Mouse (Mus musculus) liver, embryonic 15.5 days (tissue): Measurements from ENCODE around the gene Rhou. TPM values are rescaled to one million over a fixed set of nuclear protein-coding genes. Genes with fewer than 3 reads are reported as not detected.
"Not testable (repeated sequence)": the region's sequence is repeated elsewhere in the genome, so short reads cannot be mapped to it uniquely, and the experiment has no call there.

Experiments used
- ATAC-seq: fragments of 200-750 bp; cut with Nextera tagmentation; 2 replicates; pipeline ENCODE4 v1.8.0; 2017; ENCODE audit warnings: moderate number of reproducible peaks, mild to moderate bottlenecking, moderate library complexity; ENCODE audit not compliant: insufficient read depth
- H3K27ac ChIP-seq: fragments of 300-500 bp; sonication (generic); replicated peaks from 2 replicates; pipeline ENCODE4 v1.5.1; 2015; ENCODE audit warnings: mild to moderate bottlenecking, inconsistent platforms
- H3K27me3 ChIP-seq: fragments of 300-500 bp; sonication (generic); 2 replicates; pipeline ENCODE4 v1.6.1; 2015; ENCODE audit warnings: mild to moderate bottlenecking, inconsistent platforms
- H3K36me3 ChIP-seq: fragments of 300-500 bp; sonication (generic); replicated peaks from 2 replicates; pipeline ENCODE4 v1.6.1; 2015; ENCODE audit warnings: moderate library complexity, mild to moderate bottlenecking, inconsistent platforms
- H3K4me1 ChIP-seq: fragments of 300-500 bp; sonication (generic); replicated peaks from 2 replicates; pipeline ENCODE4 v1.6.1; 2015; ENCODE audit warnings: inconsistent platforms
- H3K4me2 ChIP-seq: fragments of 300-500 bp; sonication (generic); 2 replicates; pipeline ENCODE4 v1.6.1; 2015; ENCODE audit warnings: moderate library complexity, mild to moderate bottlenecking, inconsistent platforms
- H3K4me3 ChIP-seq: fragments of 300-500 bp; sonication (generic); replicated peaks from 2 replicates; pipeline ENCODE4 v1.5.1; 2015; ENCODE audit warnings: mild to moderate bottlenecking, inconsistent platforms
- H3K9ac ChIP-seq: fragments of 300-500 bp; sonication (generic); 2 replicates; pipeline ENCODE4 v1.6.1; 2015; ENCODE audit warnings: moderate library complexity, mild to moderate bottlenecking, inconsistent platforms
- H3K9me3 ChIP-seq: fragments of 300-500 bp; sonication (generic); replicated peaks from 2 replicates; pipeline ENCODE4 v1.6.1; 2016; ENCODE audit warnings: inconsistent platforms
- WGBS: fragments of 180-500 bp; shearing (Covaris S2); methylation state at CpG from one replicate; pipeline ENCODE4 v1.1.7; 2015; ENCODE audit warnings: mixed read lengths; ENCODE audit not compliant: insufficient replicate concordance; 5-methylcytosine and 5-hydroxymethylcytosine counted together
- polyA plus RNA-seq: library from polyadenylated mRNA; unstranded; fragments of >200 nt; fragmentation: Nextera tagmentation; extraction: Ambion mirVana; gene quantifications from 2 replicates; pipeline ENCODE4 v1.2.1, GENCODE M21; 2015

Gene Rhou
- 1.7 TPM in 2 replicates for polyA plus RNA-seq

DNA sequence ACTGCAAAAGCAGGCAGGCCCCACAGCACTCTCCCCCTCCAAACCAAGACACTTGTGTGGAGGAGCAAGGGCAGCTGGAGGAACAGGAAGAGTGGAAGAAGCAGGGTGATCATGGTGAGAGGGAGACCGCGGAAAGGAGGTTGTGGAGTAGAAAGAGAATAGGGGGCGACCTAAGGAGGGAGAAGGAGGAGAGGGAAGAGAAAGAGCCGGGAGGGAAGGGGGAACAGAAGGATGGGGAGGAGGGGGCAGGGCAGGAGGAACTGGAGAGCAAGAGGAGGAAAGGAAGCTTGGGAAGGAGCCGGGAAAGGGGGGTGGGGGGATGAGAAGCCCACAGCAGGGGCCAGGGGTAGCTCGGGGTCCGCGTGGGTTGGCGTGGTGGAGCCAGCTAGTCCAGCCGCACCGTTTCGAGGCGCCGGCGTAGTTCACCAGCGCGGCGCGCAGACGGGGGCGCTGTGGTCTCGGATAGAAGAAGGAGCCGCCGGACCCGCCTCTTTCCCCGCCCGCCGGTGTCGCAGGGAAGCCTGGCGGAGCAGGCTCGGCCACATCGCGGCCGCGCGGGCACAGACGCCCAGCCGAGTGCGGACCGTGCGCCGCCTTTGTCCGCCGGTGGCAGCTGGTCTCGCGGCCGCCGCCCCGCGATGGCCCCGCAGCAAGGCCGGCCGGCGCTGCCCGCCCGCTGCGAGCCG is at the start of gene Rhou:
TSS of gene Rhou (plus strand) at position 622 of the 686 bp plus-strand sequence.
- WGBS = under 1% methylated on average over 58 of the region's 58 CpGs
- Histone ChIP-seq H3K27ac (peak within 1 kb of the TSS; percentile 62), H3K27me3 (peaks cover 61% of the 10 kb centered on the region), H3K9me3 (no peaks in the 10 kb centered on the region), H3K36me3 (no peaks in the 10 kb centered on the region), H3K4me2 (peak within 1 kb of the TSS; percentile 59), H3K4me1 (peaks cover 11% of the 10 kb centered on the region; the same call in 1 of the 2 replicates), H3K4me3 (peak within 1 kb of the TSS; percentile 62), H3K9ac (peak within 1 kb of the TSS; percentile 50)
- ATAC-seq = peak; percentile 70

DNA sequence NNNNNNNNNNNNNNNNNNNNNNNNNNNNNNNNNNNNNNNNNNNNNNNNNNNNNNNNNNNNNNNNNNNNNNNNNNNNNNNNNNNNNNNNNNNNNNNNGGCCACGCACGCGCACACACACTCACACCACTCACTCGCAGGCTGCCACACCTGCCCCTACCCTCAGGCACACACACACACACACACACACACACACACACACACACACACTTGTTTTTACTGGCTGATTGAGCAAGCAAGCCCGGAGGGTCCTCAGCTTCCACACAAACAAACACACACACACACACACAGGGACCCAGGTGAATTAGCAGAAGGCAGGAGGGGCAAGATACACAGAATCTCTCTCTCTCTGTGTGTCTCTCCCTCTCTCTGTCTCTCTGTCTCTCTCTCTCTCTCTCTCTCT is 41.1 kb upstream of the Rhou start:
- H3K4me2 ChIP-seq, H3K4me1 ChIP-seq, H3K9ac ChIP-seq, H3K27ac ChIP-seq, H3K36me3 ChIP-seq, H3K9me3 ChIP-seq, H3K4me3 ChIP-seq, ATAC-seq, H3K27me3 ChIP-seq: not testable (repeated sequence)
- 54% methylated on average over 2 of the region's 5 CpGs for WGBS

DNA sequence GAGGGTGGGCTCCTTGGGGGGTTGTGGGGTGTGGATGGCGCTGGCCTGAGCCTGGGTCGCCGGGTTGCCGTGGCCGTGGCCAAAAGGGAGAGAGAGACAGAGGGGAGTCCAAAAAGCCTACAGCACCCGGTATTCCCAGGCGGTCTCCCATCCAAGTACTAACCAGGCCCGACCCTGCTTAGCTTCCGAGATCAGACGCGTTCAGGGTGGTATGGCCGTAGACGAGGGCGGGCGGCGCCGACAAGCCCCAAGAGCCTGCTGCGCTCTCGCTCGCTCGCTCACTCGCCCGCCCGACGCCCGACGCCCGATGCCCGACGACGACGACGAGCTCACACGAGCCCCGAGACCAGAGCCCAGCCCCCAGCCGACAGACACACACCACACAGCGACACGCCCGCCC is 30.2 kb upstream of the Rhou start:
- no CpG with 5 or more reads among the region's 39 CpGs for WGBS
- not testable (repeated sequence) for H3K27ac ChIP-seq, H3K36me3 ChIP-seq, H3K9ac ChIP-seq, H3K4me1 ChIP-seq, H3K9me3 ChIP-seq, H3K4me2 ChIP-seq, H3K4me3 ChIP-seq, ATAC-seq
- H3K27me3 ChIP-seq = peaks cover 45% of the 10 kb centered on the region

DNA sequence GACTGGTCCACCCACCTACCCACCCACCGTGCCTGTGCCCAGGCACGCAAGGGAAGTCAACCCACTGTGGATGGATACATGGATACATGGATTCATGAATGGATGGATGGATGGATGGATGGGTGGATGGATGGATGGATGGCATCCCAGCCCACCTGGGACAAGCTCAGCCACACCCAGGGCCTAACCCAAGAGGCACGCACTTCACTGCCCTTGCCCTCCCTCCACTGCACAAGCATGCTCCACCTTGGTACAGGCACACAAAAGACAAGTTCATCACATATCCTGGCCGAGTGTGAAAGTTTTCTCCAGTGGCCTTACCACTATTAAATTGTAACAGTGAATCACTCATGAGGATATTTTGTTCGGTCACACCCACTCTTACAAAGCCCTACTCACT is 29.5 kb upstream of the Rhou start:
- WGBS = 54% methylated on average over 5 of the region's 5 CpGs
- no peak overlapping the region for H3K9ac ChIP-seq
- H3K27me3 ChIP-seq = peaks cover 49% of the 10 kb centered on the region
- H3K27ac ChIP-seq = no peak overlapping the region
- H3K36me3 ChIP-seq = no peaks in the 10 kb centered on the region
- no peak for ATAC-seq
- no peaks in the 10 kb centered on the region for H3K9me3 ChIP-seq
- no peak overlapping the region for H3K4me3 ChIP-seq
- H3K4me2 ChIP-seq = no peak overlapping the region
- H3K4me1 ChIP-seq = peaks cover 9% of the 10 kb centered on the region

DNA sequence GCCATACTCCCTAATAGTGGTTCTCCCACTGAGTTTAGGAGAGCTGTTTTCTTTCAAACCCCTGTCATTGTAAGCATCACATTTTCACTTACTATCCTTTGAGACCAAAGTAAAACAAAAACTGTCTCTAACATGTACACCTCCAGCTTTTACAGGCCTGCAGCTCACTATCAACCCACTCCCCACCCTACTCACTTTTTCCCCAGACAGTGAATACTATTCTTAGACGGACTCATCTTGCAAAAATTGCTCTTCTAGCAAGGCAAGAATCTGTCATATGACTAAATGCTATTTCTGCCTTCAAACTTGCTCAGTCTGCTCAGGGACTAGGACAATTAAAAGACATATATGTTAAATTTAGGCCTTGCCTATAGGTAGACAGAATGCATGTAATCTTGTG is 29.0 kb upstream of the Rhou start:
- WGBS = 35% methylated on average over 1 of the region's 1 CpGs
- no peaks in the 10 kb centered on the region for H3K9me3 ChIP-seq
- H3K4me3 ChIP-seq = no peak overlapping the region
- H3K9ac ChIP-seq = no peak overlapping the region
- no peak for ATAC-seq
- no peaks in the 10 kb centered on the region for H3K36me3 ChIP-seq
- H3K27ac ChIP-seq = no peak overlapping the region
- H3K4me1 ChIP-seq = peaks cover 10% of the 10 kb centered on the region
- H3K27me3 ChIP-seq = peaks cover 53% of the 10 kb centered on the region
- no peak overlapping the region for H3K4me2 ChIP-seq

DNA sequence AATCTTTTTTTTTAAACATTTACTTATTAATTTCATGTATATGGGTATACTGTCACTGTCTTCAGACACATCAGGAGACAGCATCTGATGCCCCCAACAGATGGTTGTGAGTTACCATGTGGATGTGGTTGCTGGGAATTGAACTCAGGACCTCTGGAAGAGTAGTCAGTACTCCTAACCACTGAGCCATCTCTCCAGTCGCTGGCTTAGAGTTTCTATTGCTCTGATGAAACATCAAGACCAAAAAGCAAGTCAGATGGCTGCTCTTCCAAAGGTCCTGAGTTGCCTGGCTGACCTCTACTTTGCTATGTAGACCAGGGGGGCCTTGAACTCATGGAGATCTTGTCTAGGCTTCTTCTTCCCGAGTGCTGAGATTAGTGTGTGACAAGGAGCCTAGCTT is 28.0 kb upstream of the Rhou start:
- Histone ChIP-seq H3K27me3 (peaks cover 62% of the 10 kb centered on the region), H3K36me3 (no peaks in the 10 kb centered on the region), H3K4me1 (peaks cover 10% of the 10 kb centered on the region), H3K4me2 (no peak overlapping the region), H3K4me3 (no peak overlapping the region), H3K9ac (no peak overlapping the region), H3K9me3 (no peaks in the 10 kb centered on the region), H3K27ac (no peak overlapping the region)
- no peak for ATAC-seq
- WGBS = 23% methylated on average over 2 of the region's 2 CpGs

DNA sequence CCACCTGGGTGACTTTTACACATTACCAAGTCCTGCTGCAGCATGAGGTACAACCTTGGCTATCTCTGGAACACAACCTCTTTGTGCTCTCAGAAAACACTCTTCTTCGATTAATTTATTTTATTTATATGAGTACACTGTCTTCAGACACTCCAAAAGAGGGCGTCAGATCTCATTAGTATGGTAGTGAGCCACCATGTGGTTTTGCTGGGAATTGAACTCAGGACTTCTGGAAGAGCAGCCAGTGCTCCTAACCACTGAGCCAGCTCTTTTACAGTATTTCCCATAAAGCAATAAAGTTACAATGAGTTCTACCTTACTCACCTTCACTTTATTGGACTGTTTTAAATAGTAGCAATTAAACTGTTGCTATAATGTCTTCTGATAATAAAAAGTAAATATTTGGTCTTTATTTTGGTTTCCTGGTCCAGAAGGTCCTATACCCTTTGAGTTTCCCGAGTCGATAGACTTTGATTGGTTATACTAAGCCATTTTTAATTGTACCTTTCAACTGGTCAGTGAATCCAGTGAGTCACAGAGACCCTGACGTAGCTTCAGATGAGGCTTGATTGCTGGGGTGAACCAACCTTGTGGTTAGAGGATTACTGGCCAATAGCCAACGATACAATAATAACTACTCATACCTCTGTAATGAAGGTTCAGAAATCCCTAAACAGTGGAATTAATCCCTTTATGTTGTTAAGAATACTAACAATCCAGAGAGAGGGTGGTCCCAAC is 26.1 kb upstream of the Rhou start:
- ATAC-seq = no peak
- H3K27ac ChIP-seq = no peak overlapping the region
- peaks cover 10% of the 10 kb centered on the region for H3K4me1 ChIP-seq
- no peak overlapping the region for H3K4me2 ChIP-seq
- WGBS = 46% methylated on average over 6 of the region's 6 CpGs
- H3K27me3 ChIP-seq = peaks cover 70% of the 10 kb centered on the region
- H3K36me3 ChIP-seq = no peaks in the 10 kb centered on the region
- no peak overlapping the region for H3K4me3 ChIP-seq
- no peaks in the 10 kb centered on the region for H3K9me3 ChIP-seq
- no peak overlapping the region for H3K9ac ChIP-seq

DNA sequence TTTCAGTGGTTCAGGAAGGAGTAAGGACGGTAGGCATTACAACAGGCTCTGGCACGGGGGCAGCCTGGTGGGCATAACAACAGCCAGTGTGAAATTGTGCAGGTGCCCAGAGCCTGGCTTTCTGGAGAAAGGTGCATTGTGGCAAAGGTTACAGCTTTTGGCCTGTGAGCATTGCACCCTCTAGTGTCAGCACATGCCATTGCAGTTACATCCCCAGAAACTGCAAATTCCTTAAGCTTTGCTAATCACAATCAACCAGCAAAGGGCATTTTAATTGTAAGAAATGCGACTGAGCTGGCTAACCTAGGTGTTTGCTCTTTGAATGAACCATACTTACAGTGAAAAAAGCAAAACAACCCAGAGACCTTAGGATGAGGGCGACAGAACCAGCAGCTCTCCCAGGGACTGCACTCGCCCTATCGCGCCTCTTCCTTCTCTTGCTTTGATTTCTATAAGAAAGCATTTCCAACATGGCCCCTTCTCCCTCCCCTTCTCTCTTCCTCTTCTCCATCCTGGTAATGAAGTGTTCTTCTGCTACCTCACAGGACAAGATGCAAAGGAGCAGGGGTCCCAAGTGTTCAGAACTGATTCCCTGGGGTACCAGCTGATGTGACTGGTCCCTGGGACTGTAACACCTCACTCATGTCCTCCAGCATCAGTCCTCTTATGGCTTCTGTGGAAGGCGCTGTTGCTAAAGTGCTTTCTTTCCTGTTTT is 25.3 kb upstream of the Rhou start:
- Histone ChIP-seq H3K4me2 (peak overlapping the region; percentile 56), H3K27me3 (peaks cover 70% of the 10 kb centered on the region), H3K27ac (no peak overlapping the region), H3K36me3 (no peaks in the 10 kb centered on the region), H3K4me1 (peaks cover 10% of the 10 kb centered on the region), H3K9ac (no peak overlapping the region), H3K9me3 (no peaks in the 10 kb centered on the region), H3K4me3 (peak overlapping the region; percentile 6)
- WGBS = 2% methylated on average over 8 of the region's 8 CpGs
- no peak for ATAC-seq

DNA sequence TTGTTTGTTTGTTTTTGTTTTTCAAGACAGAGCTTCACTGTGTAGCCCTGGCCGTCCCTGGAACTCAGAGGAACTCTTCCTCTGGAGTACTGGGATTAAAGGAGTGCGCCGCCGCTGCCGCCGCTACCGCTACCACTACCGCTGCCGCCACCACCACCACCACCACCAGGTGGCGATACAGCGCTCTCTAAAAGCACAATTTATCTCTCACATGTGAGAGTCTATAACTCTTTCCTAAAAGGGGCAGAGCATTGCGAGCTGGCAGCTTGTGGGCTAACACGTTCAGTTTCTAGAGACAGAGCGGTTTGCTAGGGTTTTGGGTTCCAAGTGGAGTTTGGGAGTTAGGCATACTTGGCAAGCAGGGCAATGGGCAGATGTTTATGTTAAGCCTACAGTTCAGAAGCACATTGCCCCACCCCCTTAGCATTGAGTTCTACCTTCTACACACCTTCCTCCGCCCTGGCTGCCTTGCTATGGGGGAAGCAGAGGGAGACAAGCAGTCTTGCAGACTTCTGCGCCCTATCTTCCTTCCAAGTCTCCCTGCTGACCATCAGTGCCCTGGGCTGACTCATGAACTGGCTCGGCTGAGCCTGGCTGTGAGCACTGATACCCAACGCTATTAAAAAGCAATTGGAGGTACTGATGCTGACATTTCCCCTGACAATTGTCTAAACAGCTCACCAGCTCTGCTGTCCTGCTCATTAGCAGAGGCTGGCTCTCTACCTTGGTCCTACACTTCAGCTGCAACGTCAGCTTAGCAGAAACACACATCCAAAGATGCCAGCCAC is 24.6 kb upstream of the Rhou start:
- Histone ChIP-seq H3K4me3 (peak overlapping the region; percentile 6), H3K4me1 (peaks cover 10% of the 10 kb centered on the region), H3K9me3 (no peaks in the 10 kb centered on the region), H3K9ac (no peak overlapping the region), H3K4me2 (peak overlapping the region; percentile 56), H3K27me3 (peaks cover 69% of the 10 kb centered on the region), H3K36me3 (no peaks in the 10 kb centered on the region), H3K27ac (no peak overlapping the region)
- 6% methylated on average over 19 of the region's 19 CpGs for WGBS
- ATAC-seq = no peak

DNA sequence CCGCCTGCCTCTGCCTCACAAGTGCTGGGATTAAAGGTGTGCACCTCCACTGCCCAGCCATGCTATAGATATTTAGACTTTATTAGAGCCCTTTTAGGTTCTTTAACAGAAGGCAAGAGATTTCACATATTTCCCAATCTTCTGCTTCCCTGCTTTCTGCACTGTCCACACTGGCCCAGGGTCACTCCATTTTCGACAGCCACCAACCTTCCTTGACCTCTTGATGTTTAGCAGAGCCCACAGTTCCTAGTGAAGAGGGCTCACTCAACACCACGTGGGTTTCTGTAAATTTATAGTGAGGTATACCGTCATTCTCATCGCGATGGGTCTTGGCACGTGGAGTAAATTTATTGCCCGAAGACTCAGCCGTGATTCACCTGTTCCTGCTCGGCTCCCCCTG is 23.7 kb upstream of the Rhou start:
- no peak for ATAC-seq
- H3K4me2 ChIP-seq = no peak overlapping the region

More for the DNA sequence above, 23.7 kb upstream of the Rhou start:
- Histone ChIP-seq H3K36me3 (no peaks in the 10 kb centered on the region), H3K4me3 (no peak overlapping the region), H3K27ac (no peak overlapping the region), H3K9ac (no peak overlapping the region), H3K4me1 (peaks cover 10% of the 10 kb centered on the region), H3K27me3 (peaks cover 60% of the 10 kb centered on the region), H3K9me3 (no peaks in the 10 kb centered on the region)
- WGBS = 34% methylated on average over 10 of the region's 10 CpGs
